Mouse (Mus musculus) fat pad, adult 2 months (tissue): ENCODE measurements around the gene Zkscan7.

Experiments
- DNase-seq: peaks from one replicate; pipeline ENCODE4 v3.0.0-alpha.2; 2011; ENCODE audit warnings: low read depth, low spot score; ENCODE audit errors: extremely low read depth

Gene Zkscan7

DNA sequence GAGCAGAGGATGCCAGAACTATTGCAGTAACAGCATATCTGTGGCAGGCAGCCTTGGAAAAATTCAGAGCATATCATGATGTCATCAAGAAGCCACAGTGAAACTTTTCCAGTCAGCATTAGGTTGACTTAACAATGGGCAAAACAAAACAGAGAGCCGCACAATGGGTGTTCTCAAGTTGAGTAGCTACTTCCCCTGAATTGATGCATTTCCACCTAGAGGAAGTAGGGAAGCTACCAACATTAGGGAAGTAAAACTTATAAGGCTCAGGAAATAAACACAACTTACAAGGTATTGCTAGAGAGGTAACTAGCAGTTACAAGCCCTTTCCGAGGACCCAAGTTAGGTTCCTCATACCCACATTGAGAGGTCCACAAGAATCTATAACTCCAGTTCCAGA lies 15.6 kb downstream of the Zkscan7 start:
- DNase-seq: no peak

DNA sequence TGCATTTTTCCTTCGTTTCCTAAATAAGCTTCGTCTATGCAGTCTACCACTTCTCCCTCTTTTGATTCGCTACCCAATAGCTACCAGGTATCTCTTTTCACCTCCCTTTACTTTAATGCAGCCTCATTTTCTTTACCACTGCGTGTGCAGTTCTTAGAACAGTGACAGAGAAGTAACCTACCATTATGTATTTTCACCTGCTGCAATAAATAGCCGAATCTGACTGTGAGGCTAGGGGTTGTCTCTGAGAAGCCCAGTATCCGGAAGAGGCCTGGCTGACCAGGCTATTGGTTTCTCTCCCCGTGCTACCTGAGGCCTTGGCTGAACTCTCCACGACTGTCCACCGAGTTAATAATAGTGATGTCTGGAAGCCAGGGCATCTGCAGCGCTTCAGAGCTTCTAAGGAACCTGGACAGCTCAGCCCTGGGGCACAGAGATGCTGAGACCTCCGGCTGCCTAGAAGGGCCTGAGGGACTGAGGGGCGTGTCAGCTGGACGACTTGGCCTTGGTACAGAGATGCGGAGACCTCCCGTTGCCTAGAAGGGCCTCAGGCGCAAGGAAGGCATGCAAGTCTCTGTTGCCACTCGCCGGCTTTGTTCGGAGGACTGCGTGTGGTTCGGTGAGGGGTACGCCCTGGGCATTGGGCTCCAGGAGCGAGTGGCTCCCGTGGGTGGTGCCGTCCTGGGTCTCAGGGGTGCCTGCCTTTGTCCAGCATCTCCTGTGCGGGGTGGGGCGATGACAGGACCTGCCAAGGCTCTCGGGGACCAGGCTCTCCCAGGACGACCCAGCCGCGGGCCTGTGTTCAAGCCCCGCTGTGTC lies 17.4 kb downstream of the Zkscan7 start:
- DNase-seq: no peak

DNA sequence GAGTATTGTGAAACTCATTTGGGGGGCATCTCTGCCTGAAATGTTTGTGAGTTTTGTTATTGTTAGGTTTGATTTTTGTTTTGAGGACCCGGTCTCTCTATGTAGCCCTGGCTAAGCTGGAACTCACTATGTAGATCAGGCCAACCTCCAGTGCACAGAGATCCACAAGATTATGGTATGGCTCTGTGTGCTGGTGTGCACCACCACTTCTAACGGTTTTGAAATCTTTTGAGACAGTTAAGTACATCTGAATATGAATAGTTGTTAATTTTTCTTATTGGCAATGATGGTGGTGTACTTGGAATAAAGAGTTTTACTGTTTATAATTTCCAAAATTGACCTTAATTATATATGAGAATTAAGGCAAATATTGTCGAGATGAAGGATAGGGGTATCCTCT lies 37.0 kb downstream of the Zkscan7 start:
- DNase-seq: no peak

- DNase-seq: no peak
These were observed 37.5 kb downstream of the Zkscan7 start, which contains the start of gene Zfp105 for GRCm38 (mm10) chr9:122922936-122923381. Gene Zfp105, plus strand, starts transcription at chr9:122923072.

DNA sequence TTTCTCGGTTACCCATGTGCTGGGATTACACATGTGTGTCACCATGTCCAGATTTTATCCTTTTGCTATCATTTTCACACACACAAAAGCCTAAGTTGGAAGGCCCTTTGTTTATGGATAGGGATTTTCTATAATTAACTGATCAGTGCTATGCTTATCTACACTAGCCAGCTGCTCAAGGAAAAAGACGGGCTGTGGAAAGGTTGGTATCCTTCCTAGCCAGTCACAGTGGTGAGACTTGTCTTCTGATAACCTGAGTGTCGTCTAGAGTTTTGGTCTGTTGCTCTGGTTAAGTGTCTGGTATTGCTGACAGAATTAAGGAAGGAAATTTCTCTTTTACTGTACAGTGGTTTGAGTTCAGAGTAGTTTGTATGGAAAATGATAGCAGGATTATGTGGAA lies 43.4 kb downstream of the Zkscan7 start:
- no peak for DNase-seq
